Mouse (Mus musculus) NIH3T3 (cell line): Measurements from ENCODE around the gene Rbm3.

ENCODE experiments used
- DNase-seq: peaks from one replicate; pipeline ENCODE4 v3.0.0-alpha.2; 2012; ENCODE audit warnings: low read depth

Rbm3 gene

DNA sequence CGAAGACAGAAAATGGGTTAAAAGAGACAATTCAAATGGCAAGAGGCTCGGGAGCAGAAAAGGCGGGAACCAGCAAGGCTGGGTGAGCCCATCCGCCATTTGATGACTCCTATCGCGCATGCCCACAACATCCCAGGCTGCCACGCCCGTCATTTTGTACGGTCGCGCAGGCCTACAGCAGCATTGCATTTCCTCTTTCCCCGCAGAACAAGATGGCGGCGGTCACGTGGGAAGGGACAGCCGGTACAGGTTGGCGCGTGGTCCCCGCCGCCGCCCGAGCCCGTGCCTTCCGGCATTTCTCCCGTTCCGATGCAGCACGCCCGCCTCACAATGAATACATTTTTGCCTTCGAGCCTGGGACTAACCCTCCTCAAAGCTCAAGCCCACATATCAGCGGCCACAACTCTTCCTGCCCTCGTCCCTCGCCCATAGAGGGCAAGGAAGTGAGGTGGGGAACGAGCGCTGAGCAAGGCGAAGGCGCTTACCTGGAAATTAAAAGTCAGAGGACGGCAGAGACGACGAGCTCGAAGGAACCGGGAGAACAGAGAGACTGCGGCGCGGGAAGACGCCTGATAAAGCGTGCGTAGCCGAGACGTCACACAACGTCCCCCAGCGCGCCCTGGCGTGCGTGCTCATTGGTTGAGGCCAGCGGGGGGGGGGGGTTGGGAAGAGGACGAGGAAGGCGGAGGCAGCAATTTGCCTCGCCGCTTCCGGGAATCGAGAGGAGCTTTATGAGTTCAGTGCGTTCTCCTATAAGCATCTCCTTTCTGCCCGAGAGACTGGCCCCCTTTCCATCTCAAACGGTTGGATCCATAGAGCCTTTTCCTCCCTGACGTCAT lies at the start of gene Rbm3:
Gene Rbm3, minus strand, starts transcription at position 728 of the 839 bp plus-strand sequence.
- peak; percentile 94 for DNase-seq

DNA sequence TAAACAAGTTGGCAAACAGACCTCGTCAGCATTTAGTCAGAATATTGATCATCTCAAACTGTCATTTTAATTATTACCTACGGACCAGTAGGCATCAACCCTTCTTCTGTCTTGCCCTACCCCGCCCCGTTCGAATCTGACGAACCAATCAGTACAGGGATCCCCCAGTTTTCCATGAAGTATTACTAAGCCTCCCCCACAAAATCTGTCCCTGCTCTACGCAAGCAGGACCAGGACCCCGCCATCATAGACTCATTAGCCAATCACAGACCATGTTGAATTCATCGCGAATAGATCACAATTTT lies 47.7 kb upstream of the Rbm3 start, which contains the start of gene Ebp:
Gene Ebp, minus strand, starts transcription at position 94 of the 305 bp plus-strand sequence.
- DNase-seq, result no peak

DNA sequence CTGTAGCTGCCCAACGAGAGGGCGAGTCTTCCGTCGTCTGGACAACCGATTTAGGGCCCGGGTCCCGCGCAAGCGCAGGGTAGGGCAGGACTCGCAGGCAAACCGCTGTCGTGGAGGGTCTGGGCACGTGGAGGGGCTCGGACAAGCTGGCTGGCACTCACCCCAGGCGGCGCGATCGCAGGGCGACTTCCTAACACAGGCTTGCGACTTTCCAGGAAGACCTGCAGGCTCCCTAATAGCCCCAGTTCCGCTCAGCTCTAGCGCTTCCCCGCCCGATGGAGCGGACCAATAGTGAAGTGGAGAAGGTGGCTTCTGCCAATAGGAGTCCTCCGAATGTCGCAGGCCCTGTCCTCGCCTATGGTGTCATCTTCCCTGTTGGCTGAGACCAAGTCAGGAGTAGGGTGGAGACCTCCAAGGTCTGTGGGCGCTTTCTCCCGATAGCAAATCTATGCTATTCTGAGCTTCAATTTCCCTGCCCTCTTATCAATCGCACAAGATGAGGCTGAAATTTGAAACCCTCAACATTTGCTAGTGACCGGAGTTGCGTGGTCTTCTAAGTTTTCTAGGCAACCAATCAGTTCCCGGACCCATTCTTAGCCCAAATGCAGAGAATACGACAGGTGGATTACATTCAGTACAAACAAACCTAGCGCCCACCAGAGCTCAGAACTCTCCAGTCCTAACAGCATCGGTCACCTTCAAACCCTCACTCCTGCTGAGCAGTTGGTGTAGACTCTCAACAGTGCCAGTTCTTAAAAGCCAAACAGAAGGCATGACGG lies 47.1 kb upstream of the Rbm3 start:
- DNase-seq, result peak; percentile 76

DNA sequence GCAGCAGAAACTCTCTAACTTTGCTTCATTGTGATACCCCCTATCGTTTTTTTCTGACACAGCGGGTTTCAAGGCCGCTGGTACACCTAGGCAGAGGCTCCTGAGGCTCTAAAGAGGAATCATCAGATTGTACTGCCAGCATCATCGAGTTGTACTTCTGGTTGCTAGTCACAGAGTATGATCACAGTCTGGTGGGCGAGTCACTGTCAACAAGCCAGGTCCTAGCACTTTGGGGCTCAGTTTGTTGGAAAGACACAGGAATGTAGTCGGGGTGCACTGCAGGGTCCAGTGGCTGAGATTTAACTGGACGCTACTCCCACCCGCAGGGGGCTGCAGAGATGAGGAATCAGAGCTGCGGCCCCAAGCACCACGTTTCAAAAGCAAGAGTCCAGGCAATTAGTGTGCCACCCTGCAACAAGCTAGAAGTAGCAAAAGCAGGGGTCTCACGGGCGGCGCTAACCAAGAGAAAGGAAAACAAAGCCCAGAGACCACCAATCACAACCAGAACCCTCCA lies 46.5 kb upstream of the Rbm3 start:
- peak; percentile 43 for DNase-seq

DNA sequence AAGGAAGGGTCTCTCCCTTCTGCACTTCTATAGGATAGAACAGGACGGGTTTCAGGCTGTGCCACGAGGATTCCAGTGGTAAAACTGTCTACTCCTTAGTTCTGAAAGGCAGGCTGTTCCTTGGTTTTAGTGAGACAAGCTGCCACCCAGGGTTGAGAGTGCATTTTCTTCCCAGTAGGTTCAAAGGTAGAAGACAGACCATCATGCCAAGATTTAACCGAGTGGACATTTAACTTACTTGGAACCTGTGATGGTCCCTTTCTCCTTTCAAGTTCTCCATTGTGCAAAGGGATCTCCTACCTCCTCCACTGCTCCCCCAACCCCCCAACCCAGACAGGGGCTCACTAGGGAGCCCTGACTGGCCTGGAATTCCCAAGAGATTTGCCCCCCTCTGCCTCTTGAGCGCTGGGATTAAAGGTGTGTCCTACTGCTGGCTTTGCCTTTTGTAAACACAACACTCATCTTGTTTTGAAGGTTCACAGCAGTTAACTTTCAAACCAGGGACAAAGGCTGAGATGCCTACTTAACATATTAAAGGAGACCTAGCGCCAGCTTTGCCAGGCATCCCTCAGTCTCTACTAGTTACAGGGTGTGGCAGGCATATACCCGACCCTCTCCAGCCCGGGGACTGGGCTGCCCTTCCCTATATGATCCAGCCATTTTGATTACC lies 37.3 kb upstream of the Rbm3 start:
- no peak for DNase-seq

DNA sequence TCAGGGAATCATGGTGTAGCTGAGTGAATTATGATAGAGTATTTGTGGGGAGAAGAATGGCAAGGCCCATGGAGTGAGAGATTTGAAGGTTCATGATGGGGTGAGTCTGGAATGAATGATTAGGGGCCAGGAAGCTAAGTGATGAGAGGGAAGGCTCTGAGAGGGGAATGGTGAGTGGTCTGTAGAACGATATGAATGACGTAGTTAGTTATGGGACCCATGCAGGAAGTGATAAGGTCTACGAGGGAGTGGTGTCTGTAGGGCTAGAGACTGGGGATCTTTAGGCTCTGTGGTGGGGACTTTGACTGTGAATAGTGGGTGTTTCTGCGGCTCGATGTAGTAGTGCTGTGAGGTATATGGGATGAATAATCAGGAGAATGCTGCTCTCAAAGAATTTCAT lies 34.0 kb upstream of the Rbm3 start:
- DNase-seq, result no peak

DNA sequence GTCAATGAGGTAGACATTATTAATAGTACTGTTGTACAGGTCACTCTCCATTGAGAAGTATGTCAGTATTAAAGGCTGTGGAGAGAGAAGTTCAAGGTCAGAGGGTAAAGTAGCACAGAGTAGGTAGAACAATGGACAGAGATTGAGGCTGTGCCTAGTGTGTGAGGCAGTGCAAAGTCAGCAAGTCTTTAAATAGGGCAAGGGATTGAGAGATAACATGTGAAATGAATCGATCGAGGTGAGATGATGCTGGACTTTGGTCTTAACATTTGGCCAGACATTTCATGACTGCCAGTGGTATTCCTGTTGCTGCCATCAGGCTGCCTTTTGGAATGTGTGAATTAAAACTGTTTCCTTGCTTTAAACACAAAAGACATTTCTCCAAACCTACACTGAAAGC lies 33.2 kb upstream of the Rbm3 start:
- no peak for DNase-seq

DNA sequence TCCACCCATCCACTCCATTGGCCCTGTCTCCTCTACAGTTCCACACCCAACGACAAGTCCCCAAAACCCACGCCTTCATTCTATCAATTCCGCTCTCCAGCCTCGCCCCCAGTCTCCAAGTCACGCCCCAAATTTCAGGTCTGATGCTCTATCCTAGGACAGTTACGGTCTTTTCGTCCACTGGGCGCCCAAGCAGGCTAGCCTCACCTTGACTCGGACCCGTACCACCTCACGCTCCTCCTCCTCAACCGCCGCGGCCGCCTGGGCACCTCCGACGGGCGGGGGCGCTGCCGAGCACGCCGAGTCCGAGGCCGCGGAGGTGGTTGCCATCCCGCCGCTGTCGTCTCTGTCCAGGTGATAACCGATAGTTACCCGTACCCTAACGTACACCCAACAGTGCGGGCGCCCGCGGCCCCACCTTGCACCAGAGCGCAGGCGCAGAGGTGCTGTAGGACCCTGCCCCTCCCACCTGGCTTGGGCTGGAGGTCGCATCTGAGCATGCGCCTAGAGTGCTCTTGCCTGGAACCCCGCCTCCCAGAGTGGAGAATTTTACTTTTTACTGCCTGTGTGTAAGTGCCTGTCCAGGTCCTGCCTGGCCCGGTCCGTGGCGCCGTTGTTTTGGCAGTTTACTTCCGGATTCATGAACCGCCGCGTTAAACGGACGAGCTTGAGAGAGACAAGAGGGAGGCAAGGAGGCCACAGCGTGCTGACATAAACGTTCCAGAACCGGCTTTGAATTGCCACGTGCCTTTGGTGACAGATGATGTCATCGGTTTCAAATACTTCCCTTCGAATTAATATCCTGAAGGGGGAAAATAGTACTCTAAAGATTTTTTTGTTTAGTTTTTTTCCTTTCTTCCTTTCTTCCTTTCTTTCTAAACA lies 30.1 kb upstream of the Rbm3 start, which contains the start of gene Tbc1d25:
Gene Tbc1d25, minus strand, starts transcription at position 678 of the 882 bp plus-strand sequence.
- peak; percentile 93 for DNase-seq

DNA sequence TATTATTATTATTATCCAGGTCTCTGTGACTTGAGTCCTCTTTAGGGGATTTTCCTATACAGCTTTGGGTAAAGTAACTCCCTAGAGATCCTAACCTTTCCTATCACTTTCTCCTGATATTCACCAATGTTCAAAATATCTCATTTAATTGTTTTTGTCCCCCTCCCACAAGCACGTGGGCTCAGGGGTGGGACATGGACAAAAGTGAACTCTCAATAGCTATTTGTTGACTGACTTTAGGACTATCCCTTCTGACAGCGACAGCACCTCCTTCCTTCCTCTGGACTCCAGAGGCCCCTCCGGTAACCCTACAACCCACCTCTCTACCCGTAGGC lies 29.5 kb upstream of the Rbm3 start:
- DNase-seq, result no peak

DNA sequence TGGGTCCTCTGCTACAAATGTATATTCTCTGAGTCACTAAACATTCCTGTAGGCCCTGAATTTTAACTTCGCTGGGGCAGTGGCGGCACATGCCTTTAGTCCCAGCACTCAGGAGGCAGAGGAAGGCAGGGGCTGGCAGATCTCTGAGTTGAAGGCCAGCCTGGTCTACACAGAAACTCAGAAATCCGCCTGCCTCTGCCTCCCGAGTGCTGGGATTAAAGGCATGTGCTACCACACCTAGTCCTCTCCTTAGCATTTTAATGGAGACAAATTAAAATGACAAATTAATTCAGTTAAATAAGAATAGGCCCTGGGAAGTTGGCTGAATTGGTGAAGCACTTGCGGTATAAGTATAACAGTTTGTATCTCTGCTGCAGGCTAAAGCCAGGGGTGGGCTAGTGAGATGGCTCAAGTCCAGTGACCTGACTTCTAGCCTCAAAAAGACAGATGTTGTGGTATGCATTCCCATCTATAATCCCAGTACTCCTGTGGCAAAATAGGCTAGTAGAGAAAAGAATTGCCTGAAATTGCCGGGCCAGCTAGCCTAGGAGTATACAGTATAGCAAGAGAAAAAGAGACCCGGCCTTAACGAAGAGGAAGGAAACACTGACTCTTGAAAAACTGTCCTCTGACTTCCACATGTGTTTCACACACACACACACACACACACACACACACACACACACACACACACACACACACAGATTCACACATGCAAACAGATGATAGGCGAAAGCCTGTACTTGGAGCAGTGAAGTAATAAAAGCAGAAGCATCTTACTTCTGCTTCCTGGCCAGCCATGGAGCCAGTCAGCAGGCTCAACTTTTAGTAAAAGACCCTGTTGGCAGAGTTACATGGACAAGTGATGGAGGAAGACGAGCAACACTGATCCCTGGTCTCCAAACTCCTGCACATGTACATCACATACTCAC lies 22.3 kb upstream of the Rbm3 start:
- no peak for DNase-seq

DNA sequence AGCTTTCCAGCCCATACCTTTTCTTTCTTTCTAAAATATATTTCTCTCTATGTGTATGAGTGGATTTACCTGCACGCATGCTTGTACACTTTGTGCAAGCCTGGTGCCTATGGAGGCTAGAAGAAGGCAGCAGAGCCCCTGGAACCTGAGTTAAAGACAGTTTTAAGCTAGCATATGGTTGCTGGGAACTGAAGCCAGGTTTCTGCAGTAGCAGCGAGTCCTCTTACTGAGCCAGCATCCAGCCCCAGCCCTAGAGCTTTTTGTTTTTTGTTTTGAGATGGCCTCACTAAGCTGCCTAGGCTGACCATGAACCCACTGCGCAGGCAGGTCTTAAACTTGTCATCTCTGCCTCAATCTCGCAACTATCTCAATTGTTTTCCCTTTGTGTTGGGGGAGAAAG lies 18.8 kb upstream of the Rbm3 start:
- DNase-seq, result no peak

DNA sequence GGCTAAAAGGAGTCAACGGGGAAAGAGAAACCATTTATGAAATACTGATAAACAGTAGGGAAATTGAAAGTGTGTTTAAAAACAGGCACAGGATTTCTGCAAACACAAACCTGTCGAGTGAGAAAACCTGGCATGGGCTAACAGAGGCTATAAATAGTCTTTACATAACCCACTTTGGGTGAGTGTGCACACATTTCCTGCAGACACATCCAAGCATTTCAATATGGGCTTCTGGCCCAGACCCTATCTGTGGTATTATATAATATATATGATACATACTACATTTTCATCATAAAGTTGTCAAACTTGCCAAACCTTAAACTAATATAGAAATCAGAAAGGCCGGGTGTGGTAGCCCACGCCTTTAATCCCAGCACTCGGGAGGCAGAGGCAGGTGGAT lies 17.4 kb upstream of the Rbm3 start:
- DNase-seq, result peak; percentile 22

DNA sequence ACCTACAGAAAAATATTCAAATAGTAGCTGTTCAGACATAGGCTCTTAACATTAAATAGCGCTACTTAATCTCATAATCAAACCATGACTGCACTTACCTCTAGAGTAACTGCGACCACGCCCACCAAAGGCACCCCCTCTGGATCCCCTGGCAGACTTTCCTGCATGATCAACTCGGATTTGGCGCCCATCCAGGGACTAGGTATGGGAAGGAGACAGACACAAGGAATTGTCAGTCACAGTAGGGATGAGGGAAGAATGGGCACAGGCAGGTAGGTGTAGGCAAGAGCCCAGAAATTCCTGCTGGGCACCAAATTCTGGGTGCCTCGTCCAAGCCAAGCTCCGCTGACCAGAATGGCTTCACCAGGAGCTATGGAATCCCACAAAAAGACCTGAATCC lies 1.9 kb downstream of the Rbm3 start:
- DNase-seq, result peak; percentile 22

DNA sequence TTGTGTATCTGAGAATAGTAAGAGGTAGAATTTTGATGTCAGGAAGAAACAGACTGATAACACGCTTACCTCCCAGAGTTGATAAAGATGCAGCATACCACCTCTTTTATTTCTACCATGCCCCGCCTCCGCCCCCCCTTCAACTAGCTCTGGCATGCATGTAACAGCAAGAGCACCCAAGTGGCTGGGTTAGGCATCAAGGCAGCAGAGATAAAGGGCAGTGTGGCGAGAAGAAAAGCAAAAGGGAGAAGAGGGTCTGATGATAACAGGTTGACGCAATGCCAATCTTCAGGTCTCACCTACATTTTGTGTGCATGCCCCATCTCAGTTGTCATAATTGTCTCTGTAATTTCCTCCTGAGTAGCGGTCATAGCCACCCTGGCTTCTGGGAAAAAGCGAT lies 2.7 kb downstream of the Rbm3 start:
- no peak for DNase-seq

DNA sequence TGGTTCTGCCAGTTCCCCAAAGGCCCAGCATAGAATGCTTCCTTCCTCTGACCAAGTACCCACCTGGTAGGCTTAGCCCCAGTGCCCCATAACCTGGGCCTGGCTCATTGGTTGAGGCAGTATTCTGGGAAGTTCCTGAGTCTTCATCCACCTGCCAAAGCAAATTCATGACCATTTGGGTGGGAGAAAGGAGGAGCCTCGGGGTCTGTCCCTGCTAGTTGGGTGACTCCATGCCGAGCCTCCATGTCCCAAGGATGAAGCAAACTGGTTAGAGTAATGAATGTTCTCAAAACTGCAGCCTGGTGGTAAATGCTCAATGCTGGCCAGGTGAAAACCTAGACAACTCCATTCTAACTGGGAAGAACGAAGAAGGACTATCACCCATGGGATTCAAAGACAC lies 4.6 kb downstream of the Rbm3 start:
- no peak for DNase-seq

DNA sequence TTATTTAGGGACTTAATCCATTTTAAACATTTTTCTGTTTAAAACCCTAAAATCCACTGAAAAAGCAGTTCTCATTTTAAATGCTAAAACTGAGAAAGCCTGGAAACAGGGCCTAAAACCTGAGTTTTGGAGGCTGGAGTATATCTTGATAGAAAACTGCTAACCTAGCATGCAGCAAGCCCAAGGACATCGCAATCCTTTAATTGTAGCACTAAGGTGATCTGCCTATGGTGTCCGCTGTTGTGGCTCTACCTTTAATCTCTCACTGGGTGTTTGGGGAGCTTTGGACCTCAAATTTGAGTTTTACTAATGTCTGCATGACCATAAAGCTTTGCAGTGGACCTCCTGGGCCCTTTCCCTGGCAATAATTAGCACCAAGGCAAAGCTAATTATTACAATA lies 5.2 kb downstream of the Rbm3 start:
- DNase-seq, result no peak

DNA sequence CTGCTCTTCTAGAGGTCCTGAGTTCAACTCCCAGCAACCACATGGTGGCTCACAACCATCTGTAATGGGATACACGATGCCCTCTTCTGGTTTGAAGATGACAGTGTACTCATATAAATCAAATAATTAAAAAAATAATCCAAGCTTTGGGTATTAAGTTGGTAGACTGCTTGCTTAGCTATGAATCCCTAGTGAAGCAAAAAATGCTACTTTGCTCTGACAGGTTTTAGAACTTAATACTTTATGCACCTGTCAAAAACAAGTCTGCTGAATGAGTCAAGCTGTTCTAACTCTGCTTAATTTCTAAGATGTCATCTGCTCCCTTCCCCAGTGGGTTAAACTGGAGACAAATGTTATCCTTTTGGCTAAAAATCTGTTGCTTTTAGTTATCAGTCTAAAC lies 6.2 kb downstream of the Rbm3 start:
- no peak for DNase-seq

DNA sequence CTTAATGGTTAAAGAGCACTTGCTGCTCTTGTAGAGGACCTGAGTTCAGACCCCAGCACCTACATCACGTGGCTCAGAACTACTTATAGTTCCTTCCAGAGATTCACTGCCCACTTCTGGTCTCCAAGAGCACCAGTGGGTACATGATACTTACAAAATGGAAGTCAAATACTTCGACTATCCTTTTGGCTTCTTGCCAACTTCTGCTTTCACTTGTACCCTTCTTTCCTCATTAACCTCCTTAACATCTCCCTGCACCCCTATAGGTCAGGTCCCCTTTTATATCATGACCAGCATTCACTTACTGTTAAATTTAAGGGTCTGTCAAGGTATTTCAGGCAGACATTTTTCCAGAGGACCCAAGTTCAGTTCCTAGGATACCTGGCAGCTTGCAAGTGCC lies 9.8 kb downstream of the Rbm3 start:
- DNase-seq, result no peak

DNA sequence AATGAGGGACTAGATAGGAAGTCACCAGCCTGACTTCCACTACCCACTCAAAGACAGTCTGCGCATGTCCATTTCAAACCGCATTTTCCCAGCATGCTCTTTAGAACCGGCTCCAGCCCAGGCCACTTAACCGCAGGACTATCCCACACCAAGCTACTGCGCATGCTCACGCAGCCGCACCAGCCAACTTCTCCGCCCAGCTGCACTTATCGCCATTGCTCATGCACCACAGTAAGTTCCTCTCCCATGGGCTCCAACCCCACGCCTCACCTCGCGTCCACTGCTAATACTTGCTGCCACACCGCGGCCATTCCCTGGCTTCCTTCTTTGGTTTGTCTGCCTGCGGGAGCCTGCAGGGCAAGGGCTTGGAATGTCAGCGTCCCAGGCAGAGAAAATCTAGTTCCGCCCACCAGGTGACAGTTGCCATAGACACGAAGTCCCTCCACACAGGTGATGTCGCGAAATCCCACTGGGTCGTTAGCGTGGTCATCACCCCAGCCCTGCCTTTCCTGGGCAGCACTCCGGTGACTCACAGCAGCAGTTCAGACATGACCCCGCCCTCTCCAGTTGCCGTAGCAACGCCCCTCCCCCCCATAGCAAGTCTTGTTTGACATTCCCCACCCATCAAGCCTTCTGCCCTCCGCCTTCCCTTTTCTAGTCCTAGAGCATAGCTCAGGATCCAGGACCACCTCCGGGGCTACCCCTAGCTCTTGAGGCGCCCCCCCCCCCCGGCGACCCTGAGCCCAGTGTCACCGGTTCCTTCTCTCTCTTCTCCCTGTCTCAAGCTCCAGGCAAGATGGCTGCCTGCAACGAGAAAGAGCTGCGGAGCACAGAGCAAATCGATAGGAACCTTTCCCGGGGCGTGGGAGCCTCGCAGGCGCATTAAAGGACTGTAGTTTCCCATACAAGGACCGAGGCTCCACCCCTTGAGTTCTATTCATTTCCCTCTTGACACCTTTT lies 13.4 kb downstream of the Rbm3 start, which contains the start of gene Wdr13:
Gene Wdr13, minus strand, starts transcription at position 876 of the 960 bp plus-strand sequence.
- DNase-seq, result peak; percentile 93
